Mouse (Mus musculus): ENCODE results near the gene Kcnj9. TPM values are rescaled to one million over a fixed set of nuclear protein-coding genes. Genes with fewer than 3 reads are reported as not detected.
A peak's percentile ranks its signal among the peaks of the same experiment; 100 is the strongest.

The Kcnj9 gene
- polyA plus RNA-seq, 1 experiment from 2014 or later = 2.1 TPM

GRCm38 (mm10) chr1:172311248-172311906 is 17.7 kb downstream of the Kcnj9 start:
- Histone ChIP-seq H3K27me3 (ENCODE audit: control insufficient read depth, insufficient read depth, low read length) (no peaks in the 10 kb centered on the region), H3K9me3 (ENCODE audit: control insufficient read depth, low read length) (no peaks in the 10 kb centered on the region), H3K4me2 (replicated peaks) (peak overlapping the region; percentile 89), H3K4me1 (replicated peaks; ENCODE audit: control insufficient read depth, insufficient read depth, low read length) (peaks cover 50% of the 10 kb centered on the region; the same call in 1 of the 2 replicates), H3K9ac (peak overlapping the region; percentile 62), H3K36me3 (replicated peaks; ENCODE audit: control insufficient read depth, insufficient read depth) (0 out of 2 replicates have a peak, but pooled peaks cover 2% of the 10 kb centered on the region), H3K27ac (peak overlapping the region; percentile 88), H3K4me3 (replicated peaks; ENCODE audit: low read length) (peak overlapping the region; percentile 51)
- WGBS = 10% methylated on average over 23 of the region's 23 CpGs
- peak; percentile 48 for DNase-seq (ENCODE audit: low spot score)
- ATAC-seq (ENCODE audit: low FRiP score) = no peak

DNA sequence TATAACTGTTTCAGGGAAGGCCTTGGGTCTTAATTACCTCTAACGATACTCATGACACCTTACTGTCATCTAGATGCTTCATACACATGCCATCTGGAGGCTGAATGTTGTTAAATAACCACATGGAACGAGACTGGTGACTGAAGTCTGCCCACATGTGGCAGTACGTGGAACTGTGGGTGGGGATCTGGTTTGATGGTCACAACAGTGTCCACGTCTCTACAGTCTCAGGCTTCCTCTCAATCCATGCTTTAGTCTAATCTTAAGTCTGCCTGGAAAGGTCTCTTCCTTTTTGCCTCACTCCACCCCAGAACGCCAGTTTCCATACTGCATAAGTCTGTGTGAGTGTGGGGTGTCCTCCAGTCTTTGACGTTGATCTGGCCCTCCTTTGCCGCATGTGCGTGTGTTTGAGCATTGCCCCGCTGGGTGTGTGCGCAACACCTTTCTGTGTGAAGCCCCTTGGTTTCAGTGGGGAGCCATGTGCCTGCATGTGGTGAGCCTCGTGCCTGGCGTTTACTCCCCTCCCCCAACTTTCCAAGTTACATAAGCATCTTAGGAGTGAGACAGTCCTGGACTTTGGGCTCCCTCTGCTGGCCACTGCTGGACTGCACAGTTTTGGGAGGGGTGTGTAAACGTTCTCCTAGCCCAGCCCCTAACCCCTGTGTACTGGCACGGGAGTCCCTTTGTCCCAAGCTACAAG is 19.3 kb downstream of the Kcnj9 start:
- Histone ChIP-seq H3K4me3 (replicated peaks; ENCODE audit: low read length) (peak overlapping the region; percentile 11; the same call in 1 of the 2 replicates), H3K27me3 (ENCODE audit: control insufficient read depth, insufficient read depth, low read length) (no peaks in the 10 kb centered on the region), H3K27ac (peak overlapping the region; percentile 72), H3K4me2 (replicated peaks) (peak overlapping the region; percentile 58), H3K9ac (peak overlapping the region; percentile 38; the same call in 1 of the 2 replicates), H3K4me1 (replicated peaks; ENCODE audit: control insufficient read depth, insufficient read depth, low read length) (peaks cover 44% of the 10 kb centered on the region; the same call in 1 of the 2 replicates), H3K9me3 (ENCODE audit: control insufficient read depth, low read length) (no peaks in the 10 kb centered on the region), H3K36me3 (replicated peaks; ENCODE audit: control insufficient read depth, insufficient read depth) (no peaks in the 10 kb centered on the region)
- ATAC-seq (ENCODE audit: low FRiP score) (peak; percentile 75), DNase-seq (ENCODE audit: low spot score) (peak; percentile 97)
- 1% methylated on average over 14 of the region's 14 CpGs for WGBS

GRCm38 (mm10) chr1:172308409-172308808 is 20.7 kb downstream of the Kcnj9 start:
- no peak for DNase-seq (ENCODE audit: low spot score)
- H3K36me3 ChIP-seq (replicated peaks; ENCODE audit: control insufficient read depth, insufficient read depth) = no peaks in the 10 kb centered on the region
- no CpG with 5 or more reads among the region's 1 CpGs for WGBS
- ATAC-seq (ENCODE audit: low FRiP score) = no peak
- H3K4me2 ChIP-seq (replicated peaks) = no peak overlapping the region
- H3K9me3 ChIP-seq (ENCODE audit: control insufficient read depth, low read length) = no peaks in the 10 kb centered on the region
- no peak overlapping the region for H3K9ac ChIP-seq
- no peaks in the 10 kb centered on the region for H3K27me3 ChIP-seq (ENCODE audit: control insufficient read depth, insufficient read depth, low read length)
- H3K4me1 ChIP-seq (replicated peaks; ENCODE audit: control insufficient read depth, insufficient read depth, low read length) = peaks cover 32% of the 10 kb centered on the region; the same call in 1 of the 2 replicates
- peak overlapping the region; percentile 3; the same call in 1 of the 2 replicates for H3K27ac ChIP-seq
- no peak overlapping the region for H3K4me3 ChIP-seq (replicated peaks; ENCODE audit: low read length)

- no peaks in the 10 kb centered on the region for H3K27me3 ChIP-seq (ENCODE audit: control insufficient read depth, insufficient read depth, low read length)
- peaks cover 30% of the 10 kb centered on the region; the same call in 1 of the 2 replicates for H3K4me1 ChIP-seq (replicated peaks; ENCODE audit: control insufficient read depth, insufficient read depth, low read length)
- H3K9me3 ChIP-seq (ENCODE audit: control insufficient read depth, low read length) = no peaks in the 10 kb centered on the region
- H3K27ac ChIP-seq = peak overlapping the region; percentile 3; the same call in 1 of the 2 replicates
- ATAC-seq (ENCODE audit: low FRiP score) (no peak), DNase-seq (ENCODE audit: low spot score) (no peak)
- no peak overlapping the region for H3K4me2 ChIP-seq (replicated peaks)
- 56% methylated on average over 10 of the region's 10 CpGs for WGBS
- no peaks in the 10 kb centered on the region for H3K36me3 ChIP-seq (replicated peaks; ENCODE audit: control insufficient read depth, insufficient read depth)
- no peak overlapping the region for H3K4me3 ChIP-seq (replicated peaks; ENCODE audit: low read length)
- no peak overlapping the region for H3K9ac ChIP-seq
Measured at GRCm38 (mm10) chr1:172307936-172308335, 21.2 kb downstream of the Kcnj9 start.

- H3K9ac ChIP-seq = no peak overlapping the region
- H3K36me3 ChIP-seq (replicated peaks; ENCODE audit: control insufficient read depth, insufficient read depth) = no peaks in the 10 kb centered on the region
- H3K4me3 ChIP-seq (replicated peaks; ENCODE audit: low read length) = no peak overlapping the region
- H3K27me3 ChIP-seq (ENCODE audit: control insufficient read depth, insufficient read depth, low read length) = no peaks in the 10 kb centered on the region
- peaks cover 25% of the 10 kb centered on the region; the same call in 1 of the 2 replicates for H3K4me1 ChIP-seq (replicated peaks; ENCODE audit: control insufficient read depth, insufficient read depth, low read length)
- no peaks in the 10 kb centered on the region for H3K9me3 ChIP-seq (ENCODE audit: control insufficient read depth, low read length)
- H3K4me2 ChIP-seq (replicated peaks) = no peak overlapping the region
- WGBS = 80% methylated on average over 6 of the region's 6 CpGs
- H3K27ac ChIP-seq = no peak overlapping the region
- ATAC-seq (ENCODE audit: low FRiP score) = no peak
- no peak for DNase-seq (ENCODE audit: low spot score)
Measured at GRCm38 (mm10) chr1:172306885-172307284, 22.2 kb downstream of the Kcnj9 start.

- Histone ChIP-seq H3K4me2 (replicated peaks) (no peak overlapping the region), H3K36me3 (replicated peaks; ENCODE audit: control insufficient read depth, insufficient read depth) (no peaks in the 10 kb centered on the region), H3K9me3 (ENCODE audit: control insufficient read depth, low read length) (no peaks in the 10 kb centered on the region), H3K27ac (no peak overlapping the region), H3K4me3 (replicated peaks; ENCODE audit: low read length) (no peak overlapping the region), H3K27me3 (ENCODE audit: control insufficient read depth, insufficient read depth, low read length) (no peaks in the 10 kb centered on the region), H3K9ac (no peak overlapping the region), H3K4me1 (replicated peaks; ENCODE audit: control insufficient read depth, insufficient read depth, low read length) (peaks cover 24% of the 10 kb centered on the region)
- DNase-seq (ENCODE audit: low spot score) (no peak), ATAC-seq (ENCODE audit: low FRiP score) (no peak)
- 80% methylated on average over 4 of the region's 4 CpGs for WGBS
Measured at GRCm38 (mm10) chr1:172306196-172306595, 22.9 kb downstream of the Kcnj9 start.

- peaks cover 25% of the 10 kb centered on the region for H3K4me1 ChIP-seq (replicated peaks; ENCODE audit: control insufficient read depth, insufficient read depth, low read length)
- 72% methylated on average over 3 of the region's 3 CpGs for WGBS
Measured at GRCm38 (mm10) chr1:172305635-172306034, 23.5 kb downstream of the Kcnj9 start.

DNA sequence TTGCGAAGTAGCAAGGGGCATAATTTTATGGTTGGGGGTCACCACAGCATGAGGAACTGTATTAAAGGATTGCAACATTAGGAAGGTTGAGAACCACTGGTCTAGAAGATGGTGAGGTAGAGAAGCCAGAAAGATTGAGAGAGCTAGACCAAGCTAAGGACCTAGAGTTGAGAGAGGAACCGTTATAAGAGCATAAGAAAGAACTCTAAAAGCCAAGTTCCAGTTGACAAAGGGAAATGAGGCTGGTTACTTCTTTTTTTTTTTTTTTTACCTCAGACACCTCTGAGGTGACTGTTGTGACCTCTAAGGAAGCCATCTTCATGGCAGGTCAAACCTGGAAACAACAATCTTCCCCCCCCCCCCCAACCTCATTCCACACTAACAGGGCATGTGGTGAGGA is 24.0 kb downstream of the Kcnj9 start:
- Histone ChIP-seq H3K9me3 (ENCODE audit: control insufficient read depth, low read length) (no peaks in the 10 kb centered on the region), H3K4me1 (replicated peaks; ENCODE audit: control insufficient read depth, insufficient read depth, low read length) (peaks cover 25% of the 10 kb centered on the region), H3K27me3 (ENCODE audit: control insufficient read depth, insufficient read depth, low read length) (no peaks in the 10 kb centered on the region; the same call in 1 of the 2 replicates), H3K36me3 (replicated peaks; ENCODE audit: control insufficient read depth, insufficient read depth) (no peaks in the 10 kb centered on the region), H3K4me2 (replicated peaks) (no peak overlapping the region), H3K9ac (no peak overlapping the region), H3K27ac (no peak overlapping the region), H3K4me3 (replicated peaks; ENCODE audit: low read length) (no peak overlapping the region)
- 99% methylated on average over 2 of the region's 2 CpGs for WGBS
- DNase-seq (ENCODE audit: low spot score) = no peak
- ATAC-seq (ENCODE audit: low FRiP score) = no peak

More at GRCm38 (mm10) chr1:172305635-172306034, 23.5 kb downstream of the Kcnj9 start:
- DNase-seq (ENCODE audit: low spot score) = no peak
- Histone ChIP-seq H3K4me2 (replicated peaks) (no peak overlapping the region), H3K4me3 (replicated peaks; ENCODE audit: low read length) (no peak overlapping the region), H3K9ac (no peak overlapping the region), H3K27me3 (ENCODE audit: control insufficient read depth, insufficient read depth, low read length) (no peaks in the 10 kb centered on the region), H3K36me3 (replicated peaks; ENCODE audit: control insufficient read depth, insufficient read depth) (no peaks in the 10 kb centered on the region), H3K27ac (no peak overlapping the region), H3K9me3 (ENCODE audit: control insufficient read depth, low read length) (no peaks in the 10 kb centered on the region)
- no peak for ATAC-seq (ENCODE audit: low FRiP score)

- ATAC-seq (ENCODE audit: low FRiP score) = no peak
- H3K27ac ChIP-seq = no peak overlapping the region
- H3K36me3 ChIP-seq (replicated peaks; ENCODE audit: control insufficient read depth, insufficient read depth) = no peaks in the 10 kb centered on the region
- H3K4me1 ChIP-seq (replicated peaks; ENCODE audit: control insufficient read depth, insufficient read depth, low read length) = peaks cover 21% of the 10 kb centered on the region
- DNase-seq (ENCODE audit: low spot score) = no peak
- no peak overlapping the region for H3K4me3 ChIP-seq (replicated peaks; ENCODE audit: low read length)
- no peaks in the 10 kb centered on the region; the same call in 1 of the 2 replicates for H3K27me3 ChIP-seq (ENCODE audit: control insufficient read depth, insufficient read depth, low read length)
- no peak overlapping the region for H3K9ac ChIP-seq
- H3K4me2 ChIP-seq (replicated peaks) = no peak overlapping the region
- 71% methylated on average over 6 of the region's 6 CpGs for WGBS
- H3K9me3 ChIP-seq (ENCODE audit: control insufficient read depth, low read length) = no peaks in the 10 kb centered on the region
Measured at GRCm38 (mm10) chr1:172304443-172304842, 24.7 kb downstream of the Kcnj9 start.

Measured in hindbrain, embryonic 14.5 days (tissue).